Mouse (Mus musculus) gastrocnemius, adult 8-10 months (tissue): ENCODE results near the gene Aldh1l1. TPM values are rescaled to one million over a fixed set of nuclear protein-coding genes. Genes with fewer than 3 reads are reported as not detected.
A peak's percentile ranks its signal among the peaks of the same experiment; 100 is the strongest.

Experiments
- DNase-seq, 2 experiments: peaks; one replicate each; pipeline ENCODE4 v3.0.0; 2022; ENCODE audit warnings: low spot score in 2 of 2
- total RNA-seq, 4 experiments: library from RNA; stranded (reverse); gene quantifications; 2 replicates each; pipeline ENCODE4 v1.2.4; 2022

Aldh1l1 gene
- total RNA-seq, 4 experiments from 2014 or later: 2.4 to 5.5 (median 4.0) TPM

- no peak for DNase-seq
Observed at GRCm38 (mm10) chr6:90544433-90544832, 58.2 kb downstream of the Aldh1l1 start.

GRCm38 (mm10) chr6:90546274-90546673 is 60.0 kb downstream of the Aldh1l1 start:
- DNase-seq: no peak

- no peak for DNase-seq
Observed at GRCm38 (mm10) chr6:90547041-90547440, 60.8 kb downstream of the Aldh1l1 start.

- peak; percentile 16 to 22 for DNase-seq
Observed at GRCm38 (mm10) chr6:90550161-90550912, 64.1 kb downstream of the Aldh1l1 start.

GRCm38 (mm10) chr6:90551251-90551650 is 65.0 kb downstream of the Aldh1l1 start:
- DNase-seq: no peak

- no peak for DNase-seq
Observed at GRCm38 (mm10) chr6:90553197-90553596, 67.0 kb downstream of the Aldh1l1 start.

GRCm38 (mm10) chr6:90553682-90554081 is 67.5 kb downstream of the Aldh1l1 start:
- DNase-seq: no peak

GRCm38 (mm10) chr6:90556534-90557058 is 70.4 kb downstream of the Aldh1l1 start:
- DNase-seq: no peak

GRCm38 (mm10) chr6:90557077-90557476 is 70.8 kb downstream of the Aldh1l1 start:
- no peak for DNase-seq

- DNase-seq: no peak
Observed at GRCm38 (mm10) chr6:90557829-90558693, 71.8 kb downstream of the Aldh1l1 start.

- DNase-seq: no peak
Observed at GRCm38 (mm10) chr6:90560390-90561058, 74.3 kb downstream of the Aldh1l1 start.

GRCm38 (mm10) chr6:90561234-90561781 is 75.1 kb downstream of the Aldh1l1 start:
- no peak for DNase-seq

GRCm38 (mm10) chr6:90564240-90564639 is 78.0 kb downstream of the Aldh1l1 start:
- DNase-seq: no peak

- no peak for DNase-seq
Observed at GRCm38 (mm10) chr6:90565357-90566215, 79.4 kb downstream of the Aldh1l1 start.

GRCm38 (mm10) chr6:90567486-90567885 is 81.3 kb downstream of the Aldh1l1 start:
- DNase-seq: no peak

GRCm38 (mm10) chr6:90567928-90568327 is 81.7 kb downstream of the Aldh1l1 start:
- no peak for DNase-seq

- no peak for DNase-seq
Observed at GRCm38 (mm10) chr6:90568721-90569120, 82.5 kb downstream of the Aldh1l1 start.

GRCm38 (mm10) chr6:90569736-90570383 is 83.6 kb downstream of the Aldh1l1 start:
- no peak for DNase-seq

- DNase-seq: no peak
Observed at GRCm38 (mm10) chr6:90570392-90570791, 84.2 kb downstream of the Aldh1l1 start.

GRCm38 (mm10) chr6:90575261-90575715 is 89.1 kb downstream of the Aldh1l1 start:
- DNase-seq: peak; percentile 67 to 69
